Mouse (Mus musculus): ENCODE data around the gene Zfp704.

GRCm38 (mm10) chr3:9512199-9512598 lies 97.7 kb downstream of the Zfp704 start:
- TF ChIP-seq GATA1 (IDR thresholded peaks at IDR 0.05; ENCODE audit: low read length): no peak
- no peak for TF ChIP-seq TAL1 (IDR thresholded peaks at IDR 0.05; ENCODE audit: low read length)
